Mouse (Mus musculus) heart, postnatal 0 days (tissue): ENCODE measurements around the gene Cilp.

ENCODE experiments used
- CTCF ChIP-seq: IDR thresholded peaks from 2 replicates; pipeline ENCODE4 v1.5.1; 2016; ENCODE audit warnings: antibody characterized with exemption, control low read depth, low read depth
- EP300 ChIP-seq: IDR thresholded peaks from 2 replicates; pipeline ENCODE4 v1.6.1; 2016; ENCODE audit warnings: antibody characterized with exemption, low read depth

GRCm38 (mm10) chr9:65255906-65256600 lies 8.9 kb upstream of the Cilp start:
- TF ChIP-seq CTCF = no peak
- no peak for TF ChIP-seq EP300
